Mouse (Mus musculus): ENCODE measurements around the gene Pde2a. TPM values are rescaled to one million over a fixed set of nuclear protein-coding genes. Genes with fewer than 3 reads are reported as not detected.

The Pde2a gene
- polyA plus RNA-seq, 1 experiment from 2014 or later: 46.4 TPM

- Histone ChIP-seq H3K9ac (replicated peaks) (peak overlapping the region; percentile 23; the same call in 1 of the 2 replicates), H3K27ac (replicated peaks) (no peak overlapping the region), H3K4me1 (no peaks in the 10 kb centered on the region), H3K4me2 (replicated peaks) (peak overlapping the region; percentile 44), H3K36me3 (no peaks in the 10 kb centered on the region), H3K9me3 (no peaks in the 10 kb centered on the region), H3K4me3 (peak overlapping the region; percentile 27), H3K27me3 (peaks cover 15% of the 10 kb centered on the region; the same call in 1 of the 2 replicates)
- no peak for ATAC-seq (replicated peaks)
- WGBS: 7% methylated on average over 24 of the region's 24 CpGs
Observed at GRCm38 (mm10) chr7:101504507-101504906, 83.0 kb downstream of the Pde2a start.

GRCm38 (mm10) chr7:101509212-101509611 lies 87.7 kb downstream of the Pde2a start:
- Histone ChIP-seq H3K4me1 (peaks cover 11% of the 10 kb centered on the region), H3K9me3 (no peaks in the 10 kb centered on the region), H3K27ac (replicated peaks) (no peak overlapping the region), H3K9ac (replicated peaks) (no peak overlapping the region), H3K4me2 (replicated peaks) (no peak overlapping the region), H3K27me3 (0 out of 2 replicates have a peak, but pooled peaks cover 4% of the 10 kb centered on the region), H3K4me3 (no peak overlapping the region), H3K36me3 (no peaks in the 10 kb centered on the region)
- ATAC-seq (replicated peaks): no peak
- WGBS: 54% methylated on average over 2 of the region's 2 CpGs

GRCm38 (mm10) chr7:101513655-101514054 lies 92.2 kb downstream of the Pde2a start:
- H3K27ac ChIP-seq (replicated peaks): peak overlapping the region; percentile 36
- WGBS: 18% methylated on average over 7 of the region's 7 CpGs
- ATAC-seq (replicated peaks): peak; percentile 69

GRCm38 (mm10) chr7:101514768-101515167 lies 93.3 kb downstream of the Pde2a start:
- no peak overlapping the region for H3K9ac ChIP-seq (replicated peaks)
- H3K4me3 ChIP-seq: no peak overlapping the region
- no peaks in the 10 kb centered on the region for H3K9me3 ChIP-seq
- 81% methylated on average over 6 of the region's 6 CpGs for WGBS
- H3K27ac ChIP-seq (replicated peaks): peak overlapping the region; percentile 57
- no peak overlapping the region for H3K4me2 ChIP-seq (replicated peaks)
- ATAC-seq (replicated peaks): no peak
- no peaks in the 10 kb centered on the region for H3K27me3 ChIP-seq
- H3K4me1 ChIP-seq: peaks cover 15% of the 10 kb centered on the region
- no peaks in the 10 kb centered on the region for H3K36me3 ChIP-seq

More at GRCm38 (mm10) chr7:101513655-101514054, 92.2 kb downstream of the Pde2a start:
- Histone ChIP-seq H3K4me2 (replicated peaks) (no peak overlapping the region), H3K9me3 (no peaks in the 10 kb centered on the region), H3K4me3 (no peak overlapping the region), H3K36me3 (no peaks in the 10 kb centered on the region), H3K4me1 (peaks cover 15% of the 10 kb centered on the region), H3K27me3 (no peaks in the 10 kb centered on the region), H3K9ac (replicated peaks) (no peak overlapping the region)

- no peaks in the 10 kb centered on the region for H3K36me3 ChIP-seq
- ATAC-seq (replicated peaks): no peak
- no peaks in the 10 kb centered on the region for H3K27me3 ChIP-seq
- H3K27ac ChIP-seq (replicated peaks): peak overlapping the region; percentile 57
- no peaks in the 10 kb centered on the region for H3K9me3 ChIP-seq
- H3K9ac ChIP-seq (replicated peaks): no peak overlapping the region
- WGBS: 53% methylated on average over 6 of the region's 6 CpGs
- H3K4me3 ChIP-seq: no peak overlapping the region
- no peak overlapping the region for H3K4me2 ChIP-seq (replicated peaks)
- H3K4me1 ChIP-seq: peaks cover 15% of the 10 kb centered on the region
Observed at GRCm38 (mm10) chr7:101515295-101515694, 93.8 kb downstream of the Pde2a start.

- no peaks in the 10 kb centered on the region for H3K9me3 ChIP-seq
- no peak overlapping the region for H3K4me3 ChIP-seq
- ATAC-seq (replicated peaks): no peak
- H3K27ac ChIP-seq (replicated peaks): no peak overlapping the region
- peaks cover 15% of the 10 kb centered on the region for H3K4me1 ChIP-seq
- 77% methylated on average over 6 of the region's 6 CpGs for whole genome bisulfite sequencing
- no peaks in the 10 kb centered on the region for H3K36me3 ChIP-seq
- H3K9ac ChIP-seq (replicated peaks): no peak overlapping the region
- no peaks in the 10 kb centered on the region for H3K27me3 ChIP-seq
- H3K4me2 ChIP-seq (replicated peaks): no peak overlapping the region
Observed at GRCm38 (mm10) chr7:101516460-101516859, 95.0 kb downstream of the Pde2a start.

GRCm38 (mm10) chr7:101521696-101522095 lies 100.2 kb downstream of the Pde2a start:
- H3K4me1 ChIP-seq: 0 out of 2 replicates have a peak, but pooled peaks cover 3% of the 10 kb centered on the region
- no peak overlapping the region for H3K27ac ChIP-seq (replicated peaks)
- no peaks in the 10 kb centered on the region for H3K36me3 ChIP-seq
- no peak overlapping the region for H3K4me3 ChIP-seq
- H3K9ac ChIP-seq (replicated peaks): no peak overlapping the region
- no peaks in the 10 kb centered on the region for H3K27me3 ChIP-seq
- no peaks in the 10 kb centered on the region for H3K9me3 ChIP-seq
- H3K4me2 ChIP-seq (replicated peaks): no peak overlapping the region
- 90% methylated on average over 1 of the region's 1 CpGs for WGBS
- no peak for ATAC-seq (replicated peaks)

GRCm38 (mm10) chr7:101523205-101523604 lies 101.7 kb downstream of the Pde2a start:
- H3K9ac ChIP-seq (replicated peaks): no peak overlapping the region
- no peak overlapping the region for H3K4me3 ChIP-seq
- H3K27ac ChIP-seq (replicated peaks): no peak overlapping the region
- ATAC-seq (replicated peaks): peak; percentile 72; the same call in 1 of the 2 replicates
- H3K27me3 ChIP-seq: no peaks in the 10 kb centered on the region
- 15% methylated on average over 2 of the region's 2 CpGs for WGBS
- H3K4me2 ChIP-seq (replicated peaks): no peak overlapping the region
- H3K36me3 ChIP-seq: no peaks in the 10 kb centered on the region
- H3K9me3 ChIP-seq: no peaks in the 10 kb centered on the region
- H3K4me1 ChIP-seq: 0 out of 2 replicates have a peak, but pooled peaks cover 3% of the 10 kb centered on the region

- Histone ChIP-seq H3K4me1 (0 out of 2 replicates have a peak, but pooled peaks cover 3% of the 10 kb centered on the region), H3K9me3 (no peaks in the 10 kb centered on the region), H3K27ac (replicated peaks) (no peak overlapping the region), H3K36me3 (no peaks in the 10 kb centered on the region), H3K9ac (replicated peaks) (no peak overlapping the region), H3K4me2 (replicated peaks) (no peak overlapping the region), H3K27me3 (no peaks in the 10 kb centered on the region), H3K4me3 (no peak overlapping the region)
- WGBS: 70% methylated on average over 7 of the region's 7 CpGs
- no peak for ATAC-seq (replicated peaks)
Observed at GRCm38 (mm10) chr7:101526484-101526883, 105.0 kb downstream of the Pde2a start.

- H3K27ac ChIP-seq (replicated peaks): no peak overlapping the region
- no peak overlapping the region for H3K9ac ChIP-seq (replicated peaks)
- H3K27me3 ChIP-seq: no peaks in the 10 kb centered on the region
- no peak overlapping the region for H3K4me2 ChIP-seq (replicated peaks)
- H3K36me3 ChIP-seq: no peaks in the 10 kb centered on the region
- no peak overlapping the region for H3K4me3 ChIP-seq
- peaks cover 10% of the 10 kb centered on the region for H3K4me1 ChIP-seq
- no peaks in the 10 kb centered on the region for H3K9me3 ChIP-seq
- ATAC-seq (replicated peaks): no peak
- 24% methylated on average over 5 of the region's 5 CpGs for WGBS
Observed at GRCm38 (mm10) chr7:101534428-101534827, 112.9 kb downstream of the Pde2a start.

GRCm38 (mm10) chr7:101535102-101535501 lies 113.6 kb downstream of the Pde2a start:
- Histone ChIP-seq H3K4me1 (peaks cover 10% of the 10 kb centered on the region), H3K27me3 (no peaks in the 10 kb centered on the region), H3K4me3 (no peak overlapping the region), H3K9me3 (no peaks in the 10 kb centered on the region), H3K4me2 (replicated peaks) (no peak overlapping the region), H3K27ac (replicated peaks) (no peak overlapping the region), H3K9ac (replicated peaks) (peak overlapping the region; percentile 13; the same call in 1 of the 2 replicates), H3K36me3 (no peaks in the 10 kb centered on the region)
- WGBS: 64% methylated on average over 10 of the region's 10 CpGs
- no peak for ATAC-seq (replicated peaks)

GRCm38 (mm10) chr7:101535517-101535916 lies 114.0 kb downstream of the Pde2a start:
- Histone ChIP-seq H3K4me1 (peaks cover 10% of the 10 kb centered on the region), H3K9ac (replicated peaks) (no peak overlapping the region), H3K4me2 (replicated peaks) (no peak overlapping the region), H3K4me3 (no peak overlapping the region), H3K27ac (replicated peaks) (no peak overlapping the region), H3K27me3 (no peaks in the 10 kb centered on the region), H3K9me3 (no peaks in the 10 kb centered on the region), H3K36me3 (no peaks in the 10 kb centered on the region)
- no peak for ATAC-seq (replicated peaks)
- WGBS: 75% methylated on average over 5 of the region's 5 CpGs

GRCm38 (mm10) chr7:101537541-101537940 lies 116.0 kb downstream of the Pde2a start:
- Histone ChIP-seq H3K27ac (replicated peaks) (no peak overlapping the region), H3K9me3 (no peaks in the 10 kb centered on the region), H3K9ac (replicated peaks) (no peak overlapping the region), H3K27me3 (no peaks in the 10 kb centered on the region), H3K36me3 (no peaks in the 10 kb centered on the region), H3K4me2 (replicated peaks) (no peak overlapping the region), H3K4me1 (peaks cover 12% of the 10 kb centered on the region), H3K4me3 (no peak overlapping the region)
- ATAC-seq (replicated peaks): no peak
- WGBS: 54% methylated on average over 8 of the region's 8 CpGs

All from forebrain, embryonic 15.5 days (tissue).